Mouse (Mus musculus): ENCODE measurements around the gene Stk32c. TPM values are rescaled to one million over a fixed set of nuclear protein-coding genes. Genes with fewer than 3 reads are reported as not detected.

Gene Stk32c
- polyA plus RNA-seq, 1 experiment from 2014 or later, result 1.4 TPM

Other genes with a start within 250 kb of the Stk32c start
- 315 and 316 TPM in 2 replicates for gene Dpysl4, start 127.3 kb downstream of the Stk32c start, polyA plus RNA-seq (2015; fragmentation: Nextera tagmentation; extraction: Ambion mirVana)
- 5.2 and 5.4 TPM in 2 replicates for gene Lrrc27, start 319 bp downstream of the Stk32c start, polyA plus RNA-seq (2015; fragmentation: Nextera tagmentation; extraction: Ambion mirVana)
- 5.5 and 6.6 TPM in 2 replicates for gene Pwwp2b, start 35.2 kb upstream of the Stk32c start, polyA plus RNA-seq (2015; fragmentation: Nextera tagmentation; extraction: Ambion mirVana)
- 15.5 and 17.6 TPM in 2 replicates for gene Inpp5a, start 175.8 kb upstream of the Stk32c start, polyA plus RNA-seq (2015; fragmentation: Nextera tagmentation; extraction: Ambion mirVana)

All from neural tube, embryonic 13.5 days (tissue).